Mouse (Mus musculus): Measurements from ENCODE around the gene Il1r1. TPM values are rescaled to one million over a fixed set of nuclear protein-coding genes. Genes with fewer than 3 reads are reported as not detected.

Gene Il1r1
- polyA plus RNA-seq, 1 experiment from 2014 or later, result 1.3 TPM

GRCm38 (mm10) chr1:40275285-40276013 lies 50.6 kb downstream of the Il1r1 start:
- H3K4me1 ChIP-seq (replicated peaks), result no peaks in the 10 kb centered on the region
- no peak overlapping the region for H3K4me2 ChIP-seq
- no peak overlapping the region for H3K9ac ChIP-seq
- no peak overlapping the region for H3K27ac ChIP-seq (replicated peaks)
- H3K27me3 ChIP-seq, result no peaks in the 10 kb centered on the region
- H3K36me3 ChIP-seq, result no peaks in the 10 kb centered on the region
- WGBS, result 73% methylated on average over 10 of the region's 10 CpGs
- no peaks in the 10 kb centered on the region for H3K9me3 ChIP-seq
- no peak overlapping the region for H3K4me3 ChIP-seq
- ATAC-seq (ENCODE audit: low read depth), result no peak

GRCm38 (mm10) chr1:40277944-40278343 lies 53.1 kb downstream of the Il1r1 start:
- ATAC-seq (ENCODE audit: low read depth), result no peak
- 89% methylated on average over 4 of the region's 4 CpGs for WGBS
- no peaks in the 10 kb centered on the region for H3K27me3 ChIP-seq
- no peaks in the 10 kb centered on the region for H3K9me3 ChIP-seq
- H3K9ac ChIP-seq, result no peak overlapping the region
- H3K4me3 ChIP-seq, result no peak overlapping the region
- no peaks in the 10 kb centered on the region for H3K4me1 ChIP-seq (replicated peaks)
- H3K4me2 ChIP-seq, result no peak overlapping the region
- H3K27ac ChIP-seq (replicated peaks), result no peak overlapping the region
- H3K36me3 ChIP-seq, result no peaks in the 10 kb centered on the region

GRCm38 (mm10) chr1:40278720-40279119 lies 53.8 kb downstream of the Il1r1 start:
- no peaks in the 10 kb centered on the region for H3K4me1 ChIP-seq (replicated peaks)
- H3K27ac ChIP-seq (replicated peaks), result no peak overlapping the region
- H3K4me3 ChIP-seq, result no peak overlapping the region
- no peaks in the 10 kb centered on the region for H3K9me3 ChIP-seq
- H3K4me2 ChIP-seq, result no peak overlapping the region
- no peaks in the 10 kb centered on the region for H3K27me3 ChIP-seq
- no peak for ATAC-seq (ENCODE audit: low read depth)
- no peak overlapping the region for H3K9ac ChIP-seq
- no peaks in the 10 kb centered on the region for H3K36me3 ChIP-seq
- 85% methylated on average over 2 of the region's 2 CpGs for WGBS

GRCm38 (mm10) chr1:40279182-40279743 lies 54.4 kb downstream of the Il1r1 start:
- Histone ChIP-seq H3K4me1 (replicated peaks) (no peaks in the 10 kb centered on the region), H3K27ac (replicated peaks) (no peak overlapping the region), H3K9me3 (no peaks in the 10 kb centered on the region), H3K4me3 (no peak overlapping the region), H3K27me3 (no peaks in the 10 kb centered on the region), H3K4me2 (no peak overlapping the region), H3K36me3 (no peaks in the 10 kb centered on the region), H3K9ac (no peak overlapping the region)
- ATAC-seq (ENCODE audit: low read depth), result no peak
- 91% methylated on average over 11 of the region's 11 CpGs for WGBS

- H3K36me3 ChIP-seq, result no peaks in the 10 kb centered on the region
- H3K27me3 ChIP-seq, result no peaks in the 10 kb centered on the region
- H3K9ac ChIP-seq, result no peak overlapping the region
- H3K9me3 ChIP-seq, result no peaks in the 10 kb centered on the region
- H3K4me3 ChIP-seq, result no peak overlapping the region
- no peaks in the 10 kb centered on the region for H3K4me1 ChIP-seq (replicated peaks)
- no peak for ATAC-seq (ENCODE audit: low read depth)
- 84% methylated on average over 4 of the region's 4 CpGs for WGBS
- no peak overlapping the region for H3K27ac ChIP-seq (replicated peaks)
- no peak overlapping the region for H3K4me2 ChIP-seq
Measured at GRCm38 (mm10) chr1:40281950-40282349, 57.1 kb downstream of the Il1r1 start.

GRCm38 (mm10) chr1:40282394-40282793 lies 57.5 kb downstream of the Il1r1 start:
- H3K4me2 ChIP-seq, result no peak overlapping the region
- no peaks in the 10 kb centered on the region for H3K9me3 ChIP-seq
- 89% methylated on average over 3 of the region's 3 CpGs for WGBS
- H3K27me3 ChIP-seq, result no peaks in the 10 kb centered on the region
- H3K4me1 ChIP-seq (replicated peaks), result no peaks in the 10 kb centered on the region
- no peak for ATAC-seq (ENCODE audit: low read depth)
- H3K4me3 ChIP-seq, result no peak overlapping the region
- H3K27ac ChIP-seq (replicated peaks), result no peak overlapping the region
- no peak overlapping the region for H3K9ac ChIP-seq
- H3K36me3 ChIP-seq, result no peaks in the 10 kb centered on the region

- Histone ChIP-seq H3K4me2 (no peak overlapping the region), H3K4me3 (no peak overlapping the region), H3K27me3 (no peaks in the 10 kb centered on the region), H3K27ac (replicated peaks) (no peak overlapping the region), H3K36me3 (no peaks in the 10 kb centered on the region), H3K9ac (no peak overlapping the region), H3K9me3 (no peaks in the 10 kb centered on the region), H3K4me1 (replicated peaks) (no peaks in the 10 kb centered on the region)
- no peak for ATAC-seq (ENCODE audit: low read depth)
- 86% methylated on average over 5 of the region's 5 CpGs for WGBS
Measured at GRCm38 (mm10) chr1:40283995-40284394, 59.1 kb downstream of the Il1r1 start.

GRCm38 (mm10) chr1:40290489-40291255 lies 65.8 kb downstream of the Il1r1 start:
- no peaks in the 10 kb centered on the region for H3K4me1 ChIP-seq (replicated peaks)
- 77% methylated on average over 12 of the region's 12 CpGs for WGBS
- H3K36me3 ChIP-seq, result no peaks in the 10 kb centered on the region
- no peak overlapping the region for H3K4me3 ChIP-seq
- no peaks in the 10 kb centered on the region for H3K27me3 ChIP-seq
- H3K4me2 ChIP-seq, result no peak overlapping the region
- no peaks in the 10 kb centered on the region for H3K9me3 ChIP-seq
- no peak for ATAC-seq (ENCODE audit: low read depth)
- H3K27ac ChIP-seq (replicated peaks), result no peak overlapping the region
- H3K9ac ChIP-seq, result no peak overlapping the region

- no peaks in the 10 kb centered on the region for H3K9me3 ChIP-seq
- no peak for ATAC-seq (ENCODE audit: low read depth)
- no peaks in the 10 kb centered on the region for H3K4me1 ChIP-seq (replicated peaks)
- no peaks in the 10 kb centered on the region for H3K27me3 ChIP-seq
- no peak overlapping the region for H3K9ac ChIP-seq
- H3K4me3 ChIP-seq, result no peak overlapping the region
- H3K36me3 ChIP-seq, result no peaks in the 10 kb centered on the region
- 92% methylated on average over 2 of the region's 2 CpGs for WGBS
- H3K4me2 ChIP-seq, result no peak overlapping the region
- no peak overlapping the region for H3K27ac ChIP-seq (replicated peaks)
Measured at GRCm38 (mm10) chr1:40292231-40292630, 67.4 kb downstream of the Il1r1 start.

- no peaks in the 10 kb centered on the region for H3K27me3 ChIP-seq
- no peaks in the 10 kb centered on the region for H3K4me1 ChIP-seq (replicated peaks)
- ATAC-seq (ENCODE audit: low read depth), result no peak
- no peaks in the 10 kb centered on the region for H3K9me3 ChIP-seq
- H3K27ac ChIP-seq (replicated peaks), result no peak overlapping the region
- WGBS, result 93% methylated on average over 7 of the region's 7 CpGs
- H3K36me3 ChIP-seq, result no peaks in the 10 kb centered on the region
- no peak overlapping the region for H3K4me3 ChIP-seq
- H3K4me2 ChIP-seq, result no peak overlapping the region
- no peak overlapping the region for H3K9ac ChIP-seq
Measured at GRCm38 (mm10) chr1:40293891-40294290, 69.0 kb downstream of the Il1r1 start.

- no peaks in the 10 kb centered on the region for H3K27me3 ChIP-seq
- H3K9me3 ChIP-seq, result no peaks in the 10 kb centered on the region
- ATAC-seq (ENCODE audit: low read depth), result no peak
- no peak overlapping the region for H3K27ac ChIP-seq (replicated peaks)
- no peak overlapping the region for H3K9ac ChIP-seq
- H3K36me3 ChIP-seq, result no peaks in the 10 kb centered on the region
- no peak overlapping the region for H3K4me2 ChIP-seq
- H3K4me1 ChIP-seq (replicated peaks), result no peaks in the 10 kb centered on the region
- 92% methylated on average over 9 of the region's 9 CpGs for WGBS
- H3K4me3 ChIP-seq, result no peak overlapping the region
Measured at GRCm38 (mm10) chr1:40294824-40295223, 69.9 kb downstream of the Il1r1 start.

- Histone ChIP-seq H3K27me3 (no peaks in the 10 kb centered on the region), H3K27ac (replicated peaks) (no peak overlapping the region), H3K4me1 (replicated peaks) (no peaks in the 10 kb centered on the region), H3K9ac (no peak overlapping the region), H3K4me3 (no peak overlapping the region), H3K4me2 (no peak overlapping the region), H3K36me3 (no peaks in the 10 kb centered on the region), H3K9me3 (no peaks in the 10 kb centered on the region)
- no peak for ATAC-seq (ENCODE audit: low read depth)
- WGBS, result 87% methylated on average over 2 of the region's 2 CpGs
Measured at GRCm38 (mm10) chr1:40298053-40298452, 73.2 kb downstream of the Il1r1 start.
